Mouse (Mus musculus) right cerebral cortex, adult 18-20 months (tissue): ENCODE measurements at regions not wholly inside any gene's neighbourhood (a gene's known extent, or its start where the extent isn't known, plus 50 kb on each side); places are given as distances from the start of the nearest gene placed in this dataset.

ENCODE experiments used
- DNase-seq: peaks from one replicate; pipeline ENCODE4 v3.0.0; 2022; ENCODE audit warnings: mixed read lengths

- DNase-seq: no peak
These were observed 122.8 kb upstream of the Efna5 start for GRCm38 (mm10) chr17:63003911-63004310.

GRCm38 (mm10) chr17:63002729-63003128, 121.6 kb upstream of the Efna5 start:
- DNase-seq: no peak

- no peak for DNase-seq
These were observed 120.8 kb upstream of the Efna5 start for GRCm38 (mm10) chr17:63001898-63002297.

- peak; percentile 12 for DNase-seq
These were observed 116.6 kb upstream of the Efna5 start for GRCm38 (mm10) chr17:62997691-62998090.

GRCm38 (mm10) chr17:62995316-62995715, 114.2 kb upstream of the Efna5 start:
- peak; percentile 38 for DNase-seq

GRCm38 (mm10) chr17:62992977-62993376, 111.9 kb upstream of the Efna5 start:
- DNase-seq: no peak

- DNase-seq: no peak
These were observed 105.2 kb upstream of the Efna5 start for GRCm38 (mm10) chr17:62986304-62986703.

- DNase-seq: no peak
These were observed 99.2 kb upstream of the Efna5 start for GRCm38 (mm10) chr17:62980337-62980736.

- no peak for DNase-seq
These were observed 96.4 kb upstream of the Efna5 start for GRCm38 (mm10) chr17:62977561-62977960.

- DNase-seq: no peak
These were observed 96.0 kb upstream of the Efna5 start for GRCm38 (mm10) chr17:62977136-62977535.

GRCm38 (mm10) chr17:62974627-62975279, 93.6 kb upstream of the Efna5 start:
- no peak for DNase-seq

- DNase-seq: no peak
These were observed 87.9 kb upstream of the Efna5 start for GRCm38 (mm10) chr17:62969025-62969424.

GRCm38 (mm10) chr17:62963824-62964223, 82.7 kb upstream of the Efna5 start:
- no peak for DNase-seq

- DNase-seq: no peak
These were observed 81.1 kb upstream of the Efna5 start for GRCm38 (mm10) chr17:62962292-62962618.

GRCm38 (mm10) chr17:62961596-62962291, 80.6 kb upstream of the Efna5 start:
- no peak for DNase-seq

GRCm38 (mm10) chr17:62959146-62959545, 78.0 kb upstream of the Efna5 start:
- no peak for DNase-seq

GRCm38 (mm10) chr17:62947537-62948193, 66.5 kb upstream of the Efna5 start:
- DNase-seq: peak; percentile 38

- no peak for DNase-seq
These were observed 59.6 kb upstream of the Efna5 start for GRCm38 (mm10) chr17:62940573-62941252.

GRCm38 (mm10) chr17:62939930-62940572, 58.9 kb upstream of the Efna5 start:
- DNase-seq: no peak

GRCm38 (mm10) chr17:62939171-62939570, 58.1 kb upstream of the Efna5 start:
- peak; percentile 17 for DNase-seq
